Mouse (Mus musculus): ENCODE measurements at regions not wholly inside any gene's neighbourhood (a gene's known extent, or its start where the extent isn't known, plus 50 kb on each side); places are given as distances from the start of the nearest gene placed in this dataset.

DNA sequence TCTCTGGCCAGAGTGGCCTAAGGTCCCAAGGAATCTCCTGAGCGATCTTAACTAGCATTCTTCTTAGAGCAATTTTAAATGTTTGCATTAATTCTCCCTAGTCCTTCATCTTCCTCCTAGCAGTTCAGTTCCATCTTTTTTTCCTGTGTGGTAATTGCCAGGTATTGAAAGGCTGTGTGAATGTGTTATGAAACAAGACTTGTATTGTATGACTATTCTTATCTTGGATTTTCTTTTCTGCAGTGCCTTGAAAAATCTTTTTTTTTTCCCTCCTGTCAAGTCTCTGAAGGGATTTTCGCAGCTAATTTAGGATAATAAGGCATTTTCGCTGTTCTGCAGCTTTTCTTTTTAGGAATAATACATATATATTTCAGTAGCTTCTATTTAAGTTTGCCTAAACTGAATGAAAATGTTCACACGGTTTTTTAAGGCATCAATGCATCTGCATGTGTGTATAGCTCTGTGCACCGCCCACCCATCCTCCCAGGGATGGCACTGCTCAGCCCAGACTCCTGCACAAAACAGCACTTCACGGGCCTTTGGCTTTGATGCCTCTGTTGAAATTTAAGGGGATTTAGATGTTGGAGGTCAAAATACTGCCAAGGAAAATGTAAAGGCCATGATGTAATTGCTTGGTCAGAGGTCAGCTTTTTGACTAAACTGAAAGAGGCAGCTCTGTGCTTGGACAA lies 132.4 kb downstream of the Fgf9 start:
- DNase-seq (ENCODE audit: low spot score): no peak

DNA sequence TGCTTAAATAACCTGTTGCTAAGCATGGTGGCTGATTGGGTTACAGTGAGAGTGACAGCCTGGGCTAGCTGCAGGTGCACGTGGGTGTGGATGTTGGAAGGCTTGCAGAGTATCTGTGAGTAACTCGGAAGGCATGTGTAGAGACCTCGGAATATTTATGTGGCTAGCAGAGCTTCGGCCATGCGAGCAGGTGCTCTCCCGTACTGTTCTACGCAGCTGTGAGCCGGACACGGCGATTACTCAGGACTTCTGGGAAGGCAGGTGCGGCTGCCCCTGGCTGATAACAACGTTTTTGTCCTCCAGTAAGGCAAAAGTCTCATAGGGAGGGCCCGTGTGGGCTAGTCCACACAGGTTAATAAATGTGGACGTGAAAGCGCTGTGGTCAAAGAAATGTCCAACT lies 119.6 kb downstream of the Fgf9 start:
- no peak for DNase-seq (ENCODE audit: low spot score)

GRCm38 (mm10) chr14:58182869-58183268 lies 112.5 kb downstream of the Fgf9 start:
- DNase-seq (ENCODE audit: low spot score): no peak

DNA sequence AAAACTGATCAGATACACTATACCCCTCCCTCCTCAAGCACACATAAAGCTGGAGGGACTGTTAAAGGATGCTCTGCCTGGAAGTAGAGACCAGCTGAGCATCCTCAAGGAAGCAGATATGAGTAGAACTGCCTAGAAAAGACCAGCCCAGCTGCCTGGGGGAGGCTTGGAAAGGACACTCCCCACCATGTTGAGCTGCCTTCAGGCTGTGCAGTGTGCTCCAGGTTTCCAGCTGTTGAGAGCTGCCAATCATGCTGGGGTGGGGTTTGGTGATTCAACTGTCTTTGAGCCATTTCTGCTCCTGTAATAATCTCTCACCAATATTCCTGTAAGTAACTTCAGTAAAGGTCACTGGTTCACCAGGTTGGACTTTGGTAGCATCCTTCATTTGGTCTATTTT lies 110.4 kb downstream of the Fgf9 start:
- DNase-seq (ENCODE audit: low spot score): no peak

DNA sequence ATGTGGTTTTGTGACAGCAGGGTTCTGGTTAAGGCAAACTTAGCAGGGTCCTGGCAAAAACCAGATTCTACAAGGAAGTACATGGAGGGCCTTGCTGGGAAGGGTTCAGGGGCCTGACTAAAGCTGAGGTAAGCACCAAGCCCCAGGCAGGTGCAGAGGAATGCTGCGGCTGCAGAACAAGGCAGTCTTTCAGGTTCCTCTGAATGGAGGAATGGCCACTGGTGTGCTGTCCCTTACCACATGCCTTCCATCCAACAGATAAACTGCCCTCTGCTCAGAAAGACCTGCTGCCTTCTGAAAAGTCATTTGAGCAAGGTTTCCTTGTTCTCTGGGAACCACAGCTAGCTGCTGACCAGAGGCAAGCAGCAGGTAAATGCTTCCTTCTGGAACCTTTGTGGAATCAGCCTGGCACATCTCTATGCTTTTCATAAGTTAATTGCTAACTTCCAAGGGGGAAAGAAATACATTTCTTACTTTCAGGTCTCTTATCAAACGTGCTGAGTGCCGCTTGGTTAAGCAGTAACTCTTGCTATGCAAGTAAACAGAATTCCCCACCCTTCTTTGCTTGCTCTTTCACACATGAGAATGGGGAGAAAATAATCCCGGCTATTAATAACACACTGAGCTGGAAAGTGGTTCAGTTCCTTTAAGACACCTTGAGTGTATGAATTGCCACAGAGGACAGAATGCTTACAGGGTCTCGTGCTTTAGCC lies 105.5 kb downstream of the Fgf9 start:
- no peak for DNase-seq (ENCODE audit: low spot score)

DNA sequence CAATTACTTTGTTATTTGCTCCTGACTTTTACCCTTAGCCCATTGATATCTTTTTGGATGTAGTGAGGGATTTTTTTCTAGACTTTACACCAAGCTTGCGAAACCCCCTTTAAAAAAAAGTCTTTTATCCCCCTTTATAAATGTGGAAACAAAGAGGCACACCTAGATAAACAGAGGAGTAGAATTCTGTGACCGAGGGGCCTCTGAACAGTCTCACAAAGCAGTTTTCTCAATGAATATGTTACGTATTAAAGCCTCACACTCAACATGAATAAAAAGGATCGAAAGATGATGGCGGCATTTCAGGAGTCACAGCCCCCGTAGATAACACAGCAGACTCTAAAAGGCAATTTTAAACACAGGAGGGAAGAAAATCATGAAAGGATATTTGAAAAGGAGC lies 104.2 kb downstream of the Fgf9 start:
- no peak for DNase-seq (ENCODE audit: low spot score)

DNA sequence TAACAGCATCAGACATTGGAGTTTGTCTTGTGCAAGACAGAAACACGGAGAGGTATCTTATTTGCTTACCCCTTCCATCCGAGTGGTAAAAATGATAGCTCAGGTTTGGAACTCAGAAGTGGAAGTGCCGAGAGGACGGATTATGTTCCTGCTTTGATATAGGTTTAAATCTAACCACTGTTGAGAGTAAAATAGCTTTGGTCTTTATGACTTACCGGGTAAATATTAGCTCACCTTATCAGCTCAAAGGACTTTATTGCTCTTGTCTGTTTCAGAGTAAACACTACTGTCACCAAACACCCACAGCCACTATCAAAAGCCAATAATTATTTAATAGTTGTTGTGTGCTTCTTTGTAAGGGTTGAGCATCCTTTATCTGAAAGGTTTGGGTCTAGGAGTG lies 98.6 kb downstream of the Fgf9 start:
- no peak for DNase-seq (ENCODE audit: low spot score)

Measured in layer of hippocampus, adult 11-12 months (tissue).